Mouse (Mus musculus): Measurements from ENCODE around the gene Hnf4a.

GRCm38 (mm10) chr2:163493976-163494375 is 12.6 kb upstream of the Hnf4a start:
- TF ChIP-seq CTCF (IDR thresholded peaks at IDR 0.05; ENCODE audit: borderline replicate concordance, insufficient read depth, low read length) (no peak), POLR2A (IDR thresholded peaks at IDR 0.05; ENCODE audit: low read depth, low read length) (no peak)
